Mouse (Mus musculus) embryonic stem cell, embryonic (primary cell): ENCODE data around the gene Comt.

Source experiments
- CTCF ChIA-PET, 4 experiments: fragments of 300-600 bp in 2 of 4; fragments of 350-600 bp in 2 of 4; sonication (Branson Sonifier 250); formaldehyde crosslinking; loops; one replicate each; lab custom pipeline; 2022; ENCODE audit warnings: inconsistent platforms in 2 of 4; lab: Charles Lee
- POLR2A ChIA-PET, 4 experiments: fragments of 300-600 bp in 2 of 4; fragments of 350-600 bp in 2 of 4; sonication (Branson Sonifier 250); formaldehyde crosslinking; loops; one replicate each; lab custom pipeline; 2022; ENCODE audit warnings: antibody characterized with exemption in 4 of 4, inconsistent platforms in 1 of 4; lab: Charles Lee

Comt gene

DNA sequence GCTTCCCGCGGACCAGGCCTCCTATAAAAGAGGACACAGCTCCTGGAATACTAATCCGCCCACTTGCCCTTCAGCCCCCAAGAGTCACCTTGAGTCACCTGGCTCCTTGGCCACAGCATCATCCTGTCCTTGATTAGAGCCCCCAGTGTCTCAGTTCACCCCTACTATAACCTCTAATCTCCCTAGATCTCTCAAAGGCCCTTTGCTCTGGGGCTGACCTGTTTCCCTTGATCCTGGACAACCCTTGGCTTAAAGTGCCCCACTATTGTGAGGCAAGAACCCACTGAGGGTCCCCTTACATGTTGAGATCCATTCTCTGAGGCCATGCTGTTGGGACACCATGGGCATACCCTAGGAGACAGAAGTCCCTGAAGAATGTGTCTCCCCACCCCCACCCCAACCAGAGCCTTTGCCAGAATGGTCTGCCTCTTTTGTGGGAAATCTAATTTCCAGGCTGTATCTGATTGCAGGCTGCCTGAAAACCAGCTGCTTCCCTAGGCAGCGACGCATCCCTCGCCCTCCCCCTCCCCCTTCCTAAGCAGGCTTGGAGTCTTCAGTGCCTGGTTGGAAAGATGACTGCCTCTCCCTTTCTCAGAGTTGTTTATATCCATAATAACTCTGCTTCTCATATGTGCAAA, 44.9 kb downstream of the Comt start:
- ChIA-PET CTCF (interaction anchor here in 2 of 4 experiments (0.6 to 1.2 kb wide), 4 partner anchors 14 to 144 kb away, joined by 3 to 5 read pairs (median 4); partner anchors contain the start of genes Arvcf (in 1 of the 2) and Tango2 (in 1 of the 2)), POLR2A (interaction anchor here in 3 of 4 experiments (0.6 to 3.3 kb wide), 12 partner anchors 9 to 293 kb away, joined by 3 to 42 read pairs (median 4); no protein-coding TSS in a partner anchor)

- ChIA-PET CTCF (interaction anchor here in 3 of 4 experiments (0.7 to 1.5 kb wide), 3 partner anchors 16 to 33 kb away, joined by 3 to 4 read pairs (median 3); partner anchors contain the start of genes Arvcf (in 1 of the 3) and Tango2 (in 1 of the 3)), POLR2A (interaction anchor here in 2 of 4 experiments (0.6 to 3.3 kb wide), 8 partner anchors 12 to 292 kb away, joined by 3 to 42 read pairs (median 4); partner anchors contain the start of gene Arvcf (in 1 of the 2))
Measured at GRCm38 (mm10) chr16:18380495-18381063, 46.1 kb downstream of the Comt start.

DNA sequence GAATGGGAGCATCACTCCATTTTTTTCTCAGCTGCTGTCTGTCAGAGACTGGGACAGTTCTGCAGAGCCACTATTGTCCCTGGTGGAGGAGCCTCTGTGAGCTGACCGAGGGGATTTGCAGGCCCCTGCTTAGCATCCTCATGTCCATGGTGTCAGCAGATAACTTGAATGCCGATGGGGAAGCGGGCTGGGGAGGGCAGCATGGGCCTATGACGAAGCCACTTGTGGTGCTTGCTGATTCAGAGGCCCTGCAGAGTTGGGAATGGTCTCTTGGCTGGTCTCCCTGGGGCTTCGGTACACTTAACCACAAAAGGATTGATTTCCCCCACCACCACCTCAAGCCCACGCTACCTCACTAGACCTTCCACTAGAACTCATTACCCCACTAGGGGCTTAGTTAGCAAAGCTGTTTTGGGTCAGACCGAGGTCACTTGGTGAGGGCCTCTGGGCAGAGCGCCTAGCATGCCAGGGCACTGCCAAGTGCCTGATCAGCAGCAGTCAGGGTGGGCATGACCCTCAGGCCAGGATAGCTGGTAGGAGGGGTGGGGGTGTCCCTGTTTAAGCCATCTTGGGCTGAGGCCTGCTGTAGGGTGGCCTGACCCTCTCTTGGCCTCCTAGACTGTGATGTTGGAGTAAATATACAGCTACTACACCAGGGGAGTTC, 47.2 kb downstream of the Comt start:
- ChIA-PET CTCF (interaction anchor here in 2 of 4 experiments (0.7 to 1.5 kb wide), 2 partner anchors 15 to 23 kb away, joined by 3 to 4 read pairs; no protein-coding TSS in a partner anchor), POLR2A (interaction anchor here in 3 of 4 experiments (0.5 to 3.3 kb wide), 8 partner anchors 13 to 503 kb away, joined by 3 to 42 read pairs (median 4); no protein-coding TSS in a partner anchor)

DNA sequence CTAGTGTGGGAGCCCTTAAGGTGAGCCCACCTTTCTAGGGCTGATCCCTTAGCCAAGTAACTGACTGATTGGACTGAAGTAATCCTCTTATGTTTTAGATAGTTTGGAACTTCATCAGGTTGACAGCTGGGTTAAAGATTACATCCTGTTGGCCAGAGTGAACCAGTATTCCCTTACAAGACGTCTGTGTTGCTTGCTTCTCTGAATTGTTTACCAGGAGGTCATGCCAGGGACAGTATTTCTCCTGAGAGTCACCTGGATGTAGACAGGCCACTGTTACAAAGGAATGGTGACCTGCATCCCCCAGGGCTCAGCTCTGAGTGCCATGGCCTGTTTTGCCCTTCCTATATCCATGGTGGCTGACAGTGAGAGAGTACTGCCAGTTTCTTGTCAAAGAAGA, 48.2 kb downstream of the Comt start:
- ChIA-PET CTCF (no interaction called here), POLR2A (interaction anchor here in 2 of 4 experiments (0.7 to 1.4 kb wide), 6 partner anchors 12 to 18 kb away, joined by 3 to 7 read pairs (median 4); no protein-coding TSS in a partner anchor)

DNA sequence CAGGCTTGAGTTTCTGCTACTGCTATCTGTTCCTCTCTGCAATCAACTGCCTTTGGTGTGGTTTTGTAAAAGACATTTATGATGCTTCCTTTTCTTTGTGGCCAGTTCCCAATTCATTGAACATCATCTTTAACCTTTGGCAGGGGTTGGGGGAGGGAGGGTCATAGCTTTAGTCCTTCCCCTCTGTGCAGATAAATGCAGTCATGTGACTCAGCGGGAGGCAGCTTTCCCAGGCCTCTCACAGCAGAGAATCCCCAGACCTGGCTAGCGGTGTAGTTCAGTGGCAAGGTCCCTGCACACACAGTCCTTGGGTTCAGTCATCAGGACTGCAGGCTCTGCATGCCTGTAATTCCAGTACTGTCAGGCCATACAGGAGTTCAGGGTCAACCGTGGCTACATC, 49.4 kb downstream of the Comt start:
- ChIA-PET CTCF (interaction anchor here in 1 of 4 experiments (1.0 to 1.4 kb wide), 2 partner anchors 29 to 66 kb away, joined by 3 read pairs; no protein-coding TSS in a partner anchor), POLR2A (interaction anchor here in 3 of 4 experiments (0.5 to 2.8 kb wide), 25 partner anchors 8 to 500 kb away, joined by 3 to 16 read pairs (median 3); partner anchors contain the start of genes Hira (in 1 of the 3), Mrpl40 (in 1 of the 3), Ranbp1 (in 1 of the 3) and Trmt2a (in 1 of the 3))

DNA sequence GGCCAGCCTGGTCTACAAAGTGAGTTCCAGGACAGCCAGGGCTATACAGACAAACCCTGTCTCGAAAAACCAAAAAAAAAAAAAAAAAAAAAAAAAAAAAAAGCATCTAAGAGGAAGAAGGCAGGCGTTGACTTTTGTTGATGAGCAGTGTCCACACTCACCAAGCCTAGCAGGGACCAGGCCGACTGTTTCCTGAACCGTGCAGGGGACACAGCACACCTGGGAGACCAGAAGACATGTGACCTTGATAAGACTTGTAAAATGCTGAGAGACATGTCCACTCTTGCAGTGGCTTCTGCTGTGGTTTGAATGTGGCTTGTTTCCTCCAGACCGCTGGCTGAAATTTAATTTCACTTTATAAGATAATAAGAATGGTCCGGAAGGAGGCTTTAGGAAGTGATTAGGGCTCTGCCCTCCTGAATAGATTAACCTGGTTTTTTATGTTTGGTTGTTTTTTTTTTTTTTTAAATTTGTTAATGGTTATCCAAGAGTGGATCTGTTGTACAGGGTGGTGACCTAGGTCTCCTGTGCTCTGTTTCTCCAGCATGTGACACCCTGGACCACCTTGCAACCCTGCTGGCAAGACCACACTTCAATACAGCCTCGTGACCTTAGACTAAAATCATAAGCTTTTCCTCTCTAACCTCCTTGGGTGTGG, 50.2 kb downstream of the Comt start:
- ChIA-PET CTCF (interaction anchor here in 2 of 4 experiments (0.7 to 1.4 kb wide), 4 partner anchors 19 to 67 kb away, joined by 3 read pairs; no protein-coding TSS in a partner anchor), POLR2A (interaction anchor here (0.6 to 2.8 kb wide), 41 partner anchors 9 to 500 kb away, joined by 3 to 16 read pairs (median 4); partner anchors contain the start of genes Hira (in 1 of the 4), Mrpl40 (in 1 of the 4), Ranbp1 (in 1 of the 4) and Trmt2a (in 1 of the 4))

DNA sequence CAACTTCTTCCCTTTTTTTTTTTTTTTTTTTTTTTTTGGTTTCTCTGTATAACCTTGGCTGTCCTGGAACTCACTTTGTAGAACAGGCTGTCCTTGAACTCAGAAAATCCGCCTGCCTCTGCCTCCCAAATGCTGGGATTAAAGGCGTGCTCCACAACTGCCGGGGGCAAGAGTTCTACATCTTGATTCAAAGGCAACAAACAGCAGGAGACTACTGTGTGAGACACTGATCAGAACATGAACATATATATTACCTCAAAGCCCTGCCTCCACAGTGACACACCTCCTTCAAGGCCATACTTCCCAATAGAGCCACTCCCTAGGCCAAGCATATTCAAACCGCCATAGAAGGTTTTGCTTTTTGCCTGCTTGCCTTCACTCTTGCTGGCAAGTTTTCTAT, 53.0 kb downstream of the Comt start:
- ChIA-PET CTCF (no interaction called here), POLR2A (interaction anchor here in 3 of 4 experiments (1.1 to 2.3 kb wide), 6 partner anchors 10 to 22 kb away, joined by 3 to 7 read pairs (median 3); no protein-coding TSS in a partner anchor)

DNA sequence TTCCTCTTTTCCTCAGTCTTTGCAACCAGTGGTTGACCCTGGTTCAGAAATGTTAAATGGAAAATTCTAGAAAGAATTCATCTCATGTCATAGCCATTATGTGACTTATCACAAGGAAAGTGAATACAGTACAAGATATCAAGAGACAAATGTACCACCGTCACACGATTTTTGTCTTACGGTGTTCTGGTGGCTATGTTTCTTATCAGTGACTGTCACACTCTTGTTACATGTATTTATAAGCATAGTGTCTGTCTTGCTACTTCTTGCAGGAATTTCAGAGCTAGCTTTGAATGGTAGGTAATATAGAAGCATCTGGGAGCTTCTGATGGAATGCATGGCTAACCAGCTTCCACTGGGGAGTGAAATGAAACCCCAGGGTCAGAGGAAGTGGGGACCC, 56.5 kb downstream of the Comt start:
- POLR2A ChIA-PET = interaction anchor here in 2 of 4 experiments (1.9 to 2.2 kb wide), 2 partner anchors 10 to 22 kb away, joined by 4 to 5 read pairs; no protein-coding TSS in a partner anchor
- CTCF ChIA-PET = no interaction called here

DNA sequence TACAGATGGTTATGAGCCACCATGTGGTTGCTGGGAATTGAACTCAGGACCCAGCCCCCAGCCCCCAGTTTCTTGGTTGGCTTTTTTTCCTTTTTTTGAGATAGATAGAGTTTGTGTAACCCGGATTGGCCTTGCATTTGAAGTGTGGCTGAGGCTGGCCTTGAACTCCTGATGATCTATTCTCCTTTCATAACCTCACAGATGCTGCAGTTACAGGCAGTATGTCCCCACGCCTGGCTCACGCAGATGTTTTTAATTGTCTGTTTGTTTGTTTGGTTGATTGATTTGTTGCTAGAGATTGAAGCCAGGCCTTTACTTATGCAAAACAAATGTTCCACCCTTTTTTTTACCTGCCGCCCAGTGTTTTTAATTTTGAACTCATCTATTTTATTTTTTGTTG, 59.8 kb downstream of the Comt start:
- POLR2A ChIA-PET = interaction anchor here in 3 of 4 experiments (0.6 to 1.8 kb wide), 12 partner anchors 9 to 40 kb away, joined by 3 to 6 read pairs (median 4); no protein-coding TSS in a partner anchor
- CTCF ChIA-PET = interaction anchor here in 1 of 4 experiments (1.1 kb wide), 1 partner anchor 20 kb away, joined by 3 read pairs; no protein-coding TSS in a partner anchor

GRCm38 (mm10) chr16:18362948-18363347, 63.7 kb downstream of the Comt start:
- CTCF ChIA-PET = interaction anchor here in 1 of 4 experiments (2.8 kb wide), 1 partner anchor 15 kb away, joined by 8 read pairs; the partner anchor contains the start of genes Arvcf and Tango2

GRCm38 (mm10) chr16:18360151-18360805, 66.4 kb downstream of the Comt start:
- CTCF ChIA-PET = interaction anchor here in 2 of 4 experiments (0.5 to 1.6 kb wide), 3 partner anchors 12 to 15 kb away, joined by 3 to 4 read pairs (median 3); partner anchors contain the start of genes Arvcf (in 1 of the 2) and Tango2 (in 1 of the 2)

More at GRCm38 (mm10) chr16:18362948-18363347, 63.7 kb downstream of the Comt start:
- POLR2A ChIA-PET = interaction anchor here in 2 of 4 experiments (0.9 to 2.8 kb wide), 6 partner anchors 14 to 33 kb away, joined by 3 to 8 read pairs (median 6); no protein-coding TSS in a partner anchor

DNA sequence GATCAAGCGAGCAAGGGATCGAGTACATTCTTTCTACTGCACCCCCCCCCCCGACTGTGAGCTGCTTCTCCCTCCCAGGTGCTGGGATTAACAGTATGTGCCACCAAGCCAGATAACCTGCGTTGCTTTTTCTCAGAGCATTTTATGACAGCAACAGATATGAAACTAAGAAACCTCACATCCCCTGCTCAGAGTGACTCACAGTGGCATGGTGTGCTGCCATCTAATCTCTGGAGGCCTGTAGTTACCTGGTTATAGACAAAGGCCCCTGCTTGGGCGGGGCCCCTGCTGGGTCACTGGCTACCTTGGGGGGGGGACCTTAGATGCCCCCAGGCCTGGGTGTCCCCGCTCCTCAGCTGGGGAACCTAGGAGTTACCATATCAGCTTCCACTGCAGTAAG, 68.7 kb downstream of the Comt start:
- POLR2A ChIA-PET = interaction anchor here in 3 of 4 experiments (0.6 to 2.9 kb wide), 12 partner anchors 9 to 269 kb away, joined by 3 to 13 read pairs (median 6); no protein-coding TSS in a partner anchor
- CTCF ChIA-PET = interaction anchor here in 3 of 4 experiments (1.1 to 1.2 kb wide), 3 partner anchors 13 to 14 kb away, joined by 3 to 5 read pairs (median 4); no protein-coding TSS in a partner anchor

More at GRCm38 (mm10) chr16:18360151-18360805, 66.4 kb downstream of the Comt start:
- POLR2A ChIA-PET = interaction anchor here in 3 of 4 experiments (0.5 to 2.5 kb wide), 12 partner anchors 9 to 517 kb away, joined by 3 to 20 read pairs (median 4); partner anchors contain the start of genes Arvcf (in 1 of the 3), Hira (in 1 of the 3), Mrpl40 (in 1 of the 3) and Tango2 (in 1 of the 3)

- ChIA-PET CTCF (interaction anchor here in 3 of 4 experiments (0.6 to 1.3 kb wide), 5 partner anchors 8 to 482 kb away, joined by 3 to 9 read pairs (median 3); no protein-coding TSS in a partner anchor), POLR2A (interaction anchor here in 2 of 4 experiments (0.7 to 2.9 kb wide), 13 partner anchors 10 to 268 kb away, joined by 3 to 13 read pairs (median 5); no protein-coding TSS in a partner anchor)
Measured at GRCm38 (mm10) chr16:18356961-18357360, 69.7 kb downstream of the Comt start.
